In genomic region chr3:111494891-111495290, GRCm38 (mm10) we compare ENCODE assay signal across 23 mouse cellular contexts.
DNase-seq lines count a peak whose midpoint lies in the region; ATAC-seq lines count a peak whose summit lies in the region.
"Had no signal": no experiment of that assay in that cellular context is flagged by ENCODE, and none has a peak within 500 bp of the region (broad histone marks: within the 10 kb centered on the region; RNA-seq: fewer than 3 reads in every experiment).

No protein-coding gene starts in this region.

- no peaks in the 10 kb centered on the region for H3K9me3 ChIP-seq in embryonic facial prominence, embryonic 11.5 days (replicated peaks; ENCODE audit: control insufficient read depth, low read length)
- H3K9me3 ChIP-seq in embryonic facial prominence, embryonic 10.5 days, result no peaks in the 10 kb centered on the region
- H3K9me3 ChIP-seq: embryonic facial prominence, embryonic 13.5 days; forebrain, embryonic 13.5 days; forebrain, embryonic 15.5 days; G1E had no signal

- no peaks in the 10 kb centered on the region for H3K27me3 ChIP-seq in embryonic facial prominence, embryonic 11.5 days (ENCODE audit: control insufficient read depth, insufficient read depth, low read length)
- H3K27me3 ChIP-seq in embryonic facial prominence, embryonic 10.5 days (replicated peaks; ENCODE audit: low read depth, poor library complexity, severe bottlenecking), result no peaks in the 10 kb centered on the region
- H3K27me3 ChIP-seq: CH12.LX; embryonic facial prominence, embryonic 13.5 days; forebrain, embryonic 13.5 days; forebrain, embryonic 15.5 days had no signal

- no peaks in the 10 kb centered on the region for H3K36me3 ChIP-seq in embryonic facial prominence, embryonic 11.5 days (replicated peaks; ENCODE audit: control insufficient read depth, insufficient read depth, low read depth, low read length)
- H3K36me3 ChIP-seq in embryonic facial prominence, embryonic 10.5 days (replicated peaks), result no peaks in the 10 kb centered on the region
- H3K36me3 ChIP-seq: embryonic facial prominence, embryonic 13.5 days; forebrain, embryonic 15.5 days; G1E had no signal

- H3K4me1 ChIP-seq in embryonic facial prominence, embryonic 11.5 days (ENCODE audit: control insufficient read depth, insufficient read depth, low read length), result no peaks in the 10 kb centered on the region
- no peaks in the 10 kb centered on the region for H3K4me1 ChIP-seq in embryonic facial prominence, embryonic 10.5 days
- H3K4me1 ChIP-seq: embryonic facial prominence, embryonic 13.5 days; forebrain, embryonic 13.5 days; forebrain, embryonic 15.5 days had no signal

- no peak overlapping the region for H3K27ac ChIP-seq in embryonic facial prominence, embryonic 11.5 days (replicated peaks; ENCODE audit: low read depth, low read length)
- no peak overlapping the region for H3K27ac ChIP-seq in embryonic facial prominence, embryonic 10.5 days (replicated peaks)
- H3K27ac ChIP-seq: embryonic facial prominence, embryonic 13.5 days; forebrain, embryonic 13.5 days; forebrain, embryonic 15.5 days had no signal

- no peak overlapping the region for H3K9ac ChIP-seq in embryonic facial prominence, embryonic 11.5 days (replicated peaks; ENCODE audit: low read length)
- H3K9ac ChIP-seq: embryonic facial prominence, embryonic 13.5 days; forebrain, embryonic 13.5 days; forebrain, embryonic 15.5 days; forebrain, postnatal 0 days had no signal

- H3K4me2 ChIP-seq in embryonic facial prominence, embryonic 11.5 days (ENCODE audit: low read depth, low read length), result no peak overlapping the region
- H3K4me2 ChIP-seq: embryonic facial prominence, embryonic 13.5 days; forebrain, embryonic 13.5 days; forebrain, embryonic 15.5 days had no signal

- no peak for ATAC-seq in embryonic facial prominence, embryonic 11.5 days (replicated peaks; ENCODE audit: insufficient number of reproducible peaks, low FRiP score, low TSS enrichment, low read depth)
- ATAC-seq in frontal cortex, adult (ENCODE audit: low TSS enrichment), result no peak
- ATAC-seq: CD4-positive, CD25-positive, alpha-beta regulatory T cell, adult 4 months; forebrain, embryonic 13.5 days; forebrain, embryonic 15.5 days; forebrain, postnatal 0 days had no signal

- peak; percentile 1 for DNase-seq in embryonic facial prominence, embryonic 11.5 days (ENCODE audit: low spot score)
- no peak for DNase-seq in embryonic facial prominence, embryonic 10.5 days (ENCODE audit: low spot score)
- DNase-seq in retina, embryonic 14.5 days (ENCODE audit: low spot score), result peak; percentile 71
- DNase-seq in gastrocnemius, adult 18-20 months (ENCODE audit: low spot score), result no peak
- DNase-seq: adrenal gland, adult 2 months; adrenal gland, postnatal 10 days; adrenal gland, postnatal 25 days; B cell, adult 2 months; cerebellum, adult 11 months; cerebellum, adult 18-20 months; cerebellum, adult 8-10 months; cerebellum, adult 9-11 months; cerebellum, postnatal 14 days; cerebellum, postnatal 36 days; embryo, embryonic 11 days; forebrain, postnatal 0 days had no signal

- 67% methylated on average over 3 of the region's 3 CpGs for WGBS in embryonic facial prominence, embryonic 11.5 days
- 68% methylated on average over 3 of the region's 3 CpGs for WGBS in embryonic facial prominence, embryonic 10.5 days

- H3K4me3 ChIP-seq in embryonic facial prominence, embryonic 11.5 days (ENCODE audit: low read depth, low read length), result no peak overlapping the region
- H3K4me3 ChIP-seq in embryonic facial prominence, embryonic 10.5 days, result no peak overlapping the region
- H3K4me3 ChIP-seq: embryonic facial prominence, embryonic 13.5 days; forebrain, embryonic 13.5 days; forebrain, embryonic 15.5 days had no signal

Comparison
In these comparisons a context has a peak if more than half of its experiments do, and no peak if none do; other contexts are left out.
1. DNase-seq: peak in embryonic facial prominence, embryonic 11.5 days (single experiment) and retina, embryonic 14.5 days (single experiment); none in embryonic facial prominence, embryonic 10.5 days (single experiment) and gastrocnemius, adult 18-20 months (single experiment).